Mouse (Mus musculus): ENCODE results near the gene Rrp8. TPM values are rescaled to one million over a fixed set of nuclear protein-coding genes. Genes with fewer than 3 reads are reported as not detected.

Rrp8 gene
- polyA plus RNA-seq, 1 experiment from 2014 or later: 44.0 TPM

Other genes starting within 250 kb of the Rrp8 start
- gene Smpd1, start 183.0 kb downstream of the Rrp8 start, polyA plus RNA-seq (2015; fragmentation: Nextera tagmentation; extraction: Ambion mirVana): 40.1 and 40.8 TPM in 2 replicates
- gene Apbb1, start 155.7 kb downstream of the Rrp8 start, polyA plus RNA-seq (2015; fragmentation: Nextera tagmentation; extraction: Ambion mirVana): 51.1 and 58.3 TPM in 2 replicates
- 0.37 and 1.00 TPM in 2 replicates for gene Hpx, start 137.2 kb downstream of the Rrp8 start, polyA plus RNA-seq (2015; fragmentation: Nextera tagmentation; extraction: Ambion mirVana)
- gene Trim3, start 103.8 kb downstream of the Rrp8 start, polyA plus RNA-seq (2015; fragmentation: Nextera tagmentation; extraction: Ambion mirVana): 36.9 and 38.0 TPM in 2 replicates
- gene Timm10b, start 97.3 kb downstream of the Rrp8 start, polyA plus RNA-seq (2015; fragmentation: Nextera tagmentation; extraction: Ambion mirVana): 182 and 195 TPM in 2 replicates
- gene Arfip2, start 97.0 kb downstream of the Rrp8 start, polyA plus RNA-seq (2015; fragmentation: Nextera tagmentation; extraction: Ambion mirVana): 82.4 and 97.0 TPM in 2 replicates
- 23.7 and 28.5 TPM in 2 replicates for gene Gm45799, start 96.8 kb downstream of the Rrp8 start, polyA plus RNA-seq (2015; fragmentation: Nextera tagmentation; extraction: Ambion mirVana)
- gene Dnhd1, start 86.6 kb downstream of the Rrp8 start, polyA plus RNA-seq (2015; fragmentation: Nextera tagmentation; extraction: Ambion mirVana): 1.7 and 1.9 TPM in 2 replicates
- gene Ilk, start 793 bp downstream of the Rrp8 start, polyA plus RNA-seq (2015; fragmentation: Nextera tagmentation; extraction: Ambion mirVana): 312 and 317 TPM in 2 replicates
- 118 and 133 TPM in 2 replicates for gene Taf10, start 7.0 kb upstream of the Rrp8 start, polyA plus RNA-seq (2015; fragmentation: Nextera tagmentation; extraction: Ambion mirVana)
- gene Tpp1, start 14.8 kb upstream of the Rrp8 start, polyA plus RNA-seq (2015; fragmentation: Nextera tagmentation; extraction: Ambion mirVana): 42.5 and 50.8 TPM in 2 replicates
- 20.5 and 22.2 TPM in 2 replicates for gene Dchs1, start 50.3 kb upstream of the Rrp8 start, polyA plus RNA-seq (2015; fragmentation: Nextera tagmentation; extraction: Ambion mirVana)
- 341 and 356 TPM in 2 replicates for gene Mrpl17, start 73.7 kb upstream of the Rrp8 start, polyA plus RNA-seq (2015; fragmentation: Nextera tagmentation; extraction: Ambion mirVana)
- 0.41 and 0.64 TPM in 2 replicates for gene Gm4070, start 216.6 kb upstream of the Rrp8 start, polyA plus RNA-seq (2015; fragmentation: Nextera tagmentation; extraction: Ambion mirVana)